Mouse (Mus musculus): ENCODE data around the gene Foxp2. TPM values are rescaled to one million over a fixed set of nuclear protein-coding genes. Genes with fewer than 3 reads are reported as not detected.

The Foxp2 gene
- total RNA-seq (2014; rRNA removed; ENCODE audit: low replicate concordance) (3.7 and 7.6 TPM in 2 replicates), polyA plus RNA-seq (2015; fragmentation: Nextera tagmentation; extraction: Ambion mirVana) (2.5 and 2.8 TPM in 2 replicates)

GRCm38 (mm10) chr6:14901183-14901970 is at the start of gene Foxp2:
Gene Foxp2, plus strand, starts transcription at chr6:14901349.
- ATAC-seq (ENCODE audit: insufficient read depth, low read depth) (peak; percentile 70), DNase-seq (ENCODE audit: low spot score) (peak; percentile 52)
- Histone ChIP-seq H3K9ac (replicated peaks; ENCODE audit: low read depth, low read length) (peak within 1 kb of the TSS; percentile 59), H3K4me1 (ENCODE audit: control insufficient read depth, insufficient read depth) (no peaks in the 10 kb centered on the region), H3K4me3 (ENCODE audit: low read depth, low read length) (peak within 1 kb of the TSS; percentile 65), H3K9me3 (replicated peaks; ENCODE audit: control insufficient read depth, low read length) (no peaks in the 10 kb centered on the region), H3K4me2 (ENCODE audit: low read depth, low read length) (peak within 1 kb of the TSS; percentile 89), H3K27me3 (ENCODE audit: control insufficient read depth, insufficient read depth, low read length) (peaks cover 16% of the 10 kb centered on the region; the same call in 1 of the 2 replicates), H3K27ac (ENCODE audit: low read depth) (peak within 1 kb of the TSS; percentile 57), H3K36me3 (replicated peaks; ENCODE audit: control insufficient read depth, insufficient read depth, low read length) (no peaks in the 10 kb centered on the region)
- WGBS: under 1% methylated on average over 69 of the region's 80 CpGs
- TF ChIP-seq CTCF (IDR thresholded peaks at IDR 0.05; ENCODE audit: low read depth): no peak
- no peak for TF ChIP-seq EP300 (IDR thresholded peaks at IDR 0.05; ENCODE audit: low read depth)

- Histone ChIP-seq H3K4me1 (ENCODE audit: control insufficient read depth, insufficient read depth) (no peaks in the 10 kb centered on the region), H3K4me3 (ENCODE audit: low read depth, low read length) (no peak overlapping the region), H3K9ac (replicated peaks; ENCODE audit: low read depth, low read length) (no peak overlapping the region), H3K27ac (ENCODE audit: low read depth) (no peak overlapping the region), H3K4me2 (ENCODE audit: low read depth, low read length) (no peak overlapping the region), H3K27me3 (ENCODE audit: control insufficient read depth, insufficient read depth, low read length) (no peaks in the 10 kb centered on the region), H3K9me3 (replicated peaks; ENCODE audit: control insufficient read depth, low read length) (no peaks in the 10 kb centered on the region), H3K36me3 (replicated peaks; ENCODE audit: control insufficient read depth, insufficient read depth, low read length) (no peaks in the 10 kb centered on the region)
- ATAC-seq (ENCODE audit: insufficient read depth, low read depth) (no peak), DNase-seq (ENCODE audit: low spot score) (no peak)
- TF ChIP-seq EP300 (IDR thresholded peaks at IDR 0.05; ENCODE audit: low read depth) (no peak), CTCF (IDR thresholded peaks at IDR 0.05; ENCODE audit: low read depth) (no peak)
Measured at GRCm38 (mm10) chr6:14885199-14885598, 15.9 kb upstream of the Foxp2 start.

GRCm38 (mm10) chr6:14897028-14897427 is 4.1 kb upstream of the Foxp2 start:
- ATAC-seq (ENCODE audit: insufficient read depth, low read depth): no peak
- TF ChIP-seq EP300 (IDR thresholded peaks at IDR 0.05; ENCODE audit: low read depth) (no peak), CTCF (IDR thresholded peaks at IDR 0.05; ENCODE audit: low read depth) (peak; percentile 50)
- 7% methylated on average over 2 of the region's 2 CpGs for WGBS
- peaks cover 16% of the 10 kb centered on the region; the same call in 1 of the 2 replicates for H3K27me3 ChIP-seq (ENCODE audit: control insufficient read depth, insufficient read depth, low read length)
- H3K36me3 ChIP-seq (replicated peaks; ENCODE audit: control insufficient read depth, insufficient read depth, low read length): no peaks in the 10 kb centered on the region
- no peak overlapping the region for H3K4me3 ChIP-seq (ENCODE audit: low read depth, low read length)
- H3K9ac ChIP-seq (replicated peaks; ENCODE audit: low read depth, low read length): no peak overlapping the region
- peak; percentile 60 for DNase-seq (ENCODE audit: low spot score)
- no peak overlapping the region for H3K27ac ChIP-seq (ENCODE audit: low read depth)
- no peaks in the 10 kb centered on the region for H3K9me3 ChIP-seq (replicated peaks; ENCODE audit: control insufficient read depth, low read length)
- H3K4me2 ChIP-seq (ENCODE audit: low read depth, low read length): no peak overlapping the region
- no peaks in the 10 kb centered on the region for H3K4me1 ChIP-seq (ENCODE audit: control insufficient read depth, insufficient read depth)

- ATAC-seq (ENCODE audit: insufficient read depth, low read depth): no peak
- Histone ChIP-seq H3K4me3 (ENCODE audit: low read depth, low read length) (peak overlapping the region; percentile 17), H3K27me3 (ENCODE audit: control insufficient read depth, insufficient read depth, low read length) (peaks cover 16% of the 10 kb centered on the region; the same call in 1 of the 2 replicates), H3K9ac (replicated peaks; ENCODE audit: low read depth, low read length) (no peak overlapping the region), H3K9me3 (replicated peaks; ENCODE audit: control insufficient read depth, low read length) (no peaks in the 10 kb centered on the region), H3K4me1 (ENCODE audit: control insufficient read depth, insufficient read depth) (no peaks in the 10 kb centered on the region), H3K36me3 (replicated peaks; ENCODE audit: control insufficient read depth, insufficient read depth, low read length) (no peaks in the 10 kb centered on the region), H3K27ac (ENCODE audit: low read depth) (no peak overlapping the region), H3K4me2 (ENCODE audit: low read depth, low read length) (peak overlapping the region; percentile 55)
- TF ChIP-seq EP300 (IDR thresholded peaks at IDR 0.05; ENCODE audit: low read depth) (no peak), CTCF (IDR thresholded peaks at IDR 0.05; ENCODE audit: low read depth) (no peak)
- 14% methylated on average over 31 of the region's 31 CpGs for WGBS
- DNase-seq (ENCODE audit: low spot score): no peak
Measured at GRCm38 (mm10) chr6:14898096-14898855, 2.9 kb upstream of the Foxp2 start.

GRCm38 (mm10) chr6:14899021-14899610 is 2.0 kb upstream of the Foxp2 start:
- no peak overlapping the region for H3K9ac ChIP-seq (replicated peaks; ENCODE audit: low read depth, low read length)
- no peaks in the 10 kb centered on the region for H3K4me1 ChIP-seq (ENCODE audit: control insufficient read depth, insufficient read depth)
- H3K4me2 ChIP-seq (ENCODE audit: low read depth, low read length): peak overlapping the region; percentile 89
- no peaks in the 10 kb centered on the region for H3K9me3 ChIP-seq (replicated peaks; ENCODE audit: control insufficient read depth, low read length)
- no peak for ATAC-seq (ENCODE audit: insufficient read depth, low read depth)
- TF ChIP-seq EP300 (IDR thresholded peaks at IDR 0.05; ENCODE audit: low read depth) (no peak), CTCF (IDR thresholded peaks at IDR 0.05; ENCODE audit: low read depth) (no peak)
- peaks cover 16% of the 10 kb centered on the region; the same call in 1 of the 2 replicates for H3K27me3 ChIP-seq (ENCODE audit: control insufficient read depth, insufficient read depth, low read length)
- peak overlapping the region; percentile 65 for H3K4me3 ChIP-seq (ENCODE audit: low read depth, low read length)
- DNase-seq (ENCODE audit: low spot score): no peak
- 17% methylated on average over 19 of the region's 19 CpGs for WGBS
- no peaks in the 10 kb centered on the region for H3K36me3 ChIP-seq (replicated peaks; ENCODE audit: control insufficient read depth, insufficient read depth, low read length)
- no peak overlapping the region for H3K27ac ChIP-seq (ENCODE audit: low read depth)

Measured in heart, postnatal 0 days (tissue).